Mouse (Mus musculus): ENCODE results near the gene Higd1a.

The Higd1a gene

DNA sequence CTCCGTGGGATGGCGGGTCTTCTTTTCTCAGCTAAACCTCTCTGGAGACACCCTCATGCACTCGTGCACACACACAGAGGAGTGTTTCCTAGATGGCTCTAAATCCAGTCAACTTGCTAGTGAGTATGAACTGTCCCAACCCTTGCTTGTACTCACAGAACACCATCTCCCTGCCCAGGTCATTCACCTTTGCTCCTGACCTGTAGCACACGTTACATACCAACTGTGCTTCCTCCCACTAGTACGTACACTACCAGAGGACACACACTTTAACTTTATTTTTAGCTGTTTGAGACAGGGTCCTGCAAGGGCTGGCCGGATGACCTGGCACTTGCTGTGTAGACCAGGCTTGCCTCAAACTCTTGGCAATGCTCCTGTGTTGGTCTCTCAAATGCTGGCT, 20.2 kb downstream of the Higd1a start:
- no peak for DNase-seq (ENCODE audit: low spot score)

DNA sequence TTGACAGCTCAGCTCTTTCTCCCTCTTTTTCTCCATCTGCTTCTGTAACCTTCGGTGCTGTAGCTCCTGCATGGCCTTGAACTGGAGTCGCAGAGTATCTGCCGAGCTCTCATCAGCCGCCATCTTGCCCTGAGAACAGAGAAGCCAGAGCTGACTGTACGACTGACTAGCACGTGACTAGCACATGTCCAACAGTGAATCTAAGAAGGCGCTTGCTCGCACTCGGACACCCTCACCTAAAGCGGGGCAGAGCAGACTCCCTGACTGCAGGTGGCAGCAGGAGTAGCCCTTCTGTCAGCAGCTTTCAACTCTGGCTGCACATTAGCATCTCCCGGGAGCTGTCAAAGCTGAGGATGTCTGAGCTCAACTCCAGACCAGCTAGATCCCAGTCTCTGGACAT, 24.3 kb downstream of the Higd1a start:
- no peak for DNase-seq (ENCODE audit: low spot score)

DNA sequence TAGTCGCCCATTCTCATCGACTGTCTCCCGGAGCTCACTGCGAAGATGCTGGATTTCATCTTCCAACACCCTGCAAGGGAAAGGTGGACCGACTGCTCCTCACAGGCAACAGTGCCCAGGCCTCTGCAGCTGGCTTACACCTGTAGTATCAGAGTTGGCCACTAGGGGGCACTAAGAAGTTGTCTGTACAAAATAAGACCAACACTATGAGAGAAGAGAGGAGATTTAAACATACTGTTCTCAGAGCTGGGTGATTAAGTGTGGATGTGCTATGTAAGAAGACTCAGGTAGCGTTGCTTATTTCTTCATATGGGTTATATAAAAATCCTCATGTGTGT, 27.2 kb downstream of the Higd1a start:
- peak; percentile 86 for DNase-seq (ENCODE audit: low spot score)

DNA sequence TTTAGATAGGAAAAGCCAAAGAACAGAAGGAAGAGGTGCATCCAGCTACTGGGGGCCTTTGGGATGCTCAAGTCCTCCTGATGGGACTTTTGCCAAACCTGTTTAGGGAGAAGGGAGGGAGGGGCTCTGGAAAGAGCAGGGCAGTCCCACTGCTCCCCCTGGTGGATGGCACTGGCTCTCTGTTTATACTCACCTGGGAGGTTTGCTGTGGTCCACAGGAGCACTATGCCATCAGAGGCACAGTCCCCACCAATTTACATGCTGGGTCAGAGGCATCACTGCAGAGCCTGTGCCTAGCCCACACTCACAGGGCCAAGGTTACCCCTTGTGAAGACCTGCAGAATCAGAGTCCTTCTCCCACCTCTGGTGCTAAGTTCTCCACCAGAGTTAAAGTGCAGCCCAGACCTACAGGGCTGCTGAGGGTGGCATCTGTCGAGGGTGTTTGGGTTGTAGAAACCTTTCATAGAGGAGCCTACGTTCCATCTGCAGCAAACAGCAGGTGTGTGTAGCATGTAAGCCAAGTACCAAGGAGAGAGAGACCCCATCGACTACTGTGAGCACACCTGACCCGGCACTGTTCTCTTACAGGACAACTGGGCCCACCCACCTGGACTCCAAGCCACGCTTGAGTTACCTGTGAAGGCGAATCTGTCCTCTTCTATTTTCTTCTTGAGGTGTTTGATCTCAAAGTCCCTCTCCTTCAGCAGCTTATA, 27.8 kb downstream of the Higd1a start:
- peak; percentile 44 for DNase-seq (ENCODE audit: low spot score)

DNA sequence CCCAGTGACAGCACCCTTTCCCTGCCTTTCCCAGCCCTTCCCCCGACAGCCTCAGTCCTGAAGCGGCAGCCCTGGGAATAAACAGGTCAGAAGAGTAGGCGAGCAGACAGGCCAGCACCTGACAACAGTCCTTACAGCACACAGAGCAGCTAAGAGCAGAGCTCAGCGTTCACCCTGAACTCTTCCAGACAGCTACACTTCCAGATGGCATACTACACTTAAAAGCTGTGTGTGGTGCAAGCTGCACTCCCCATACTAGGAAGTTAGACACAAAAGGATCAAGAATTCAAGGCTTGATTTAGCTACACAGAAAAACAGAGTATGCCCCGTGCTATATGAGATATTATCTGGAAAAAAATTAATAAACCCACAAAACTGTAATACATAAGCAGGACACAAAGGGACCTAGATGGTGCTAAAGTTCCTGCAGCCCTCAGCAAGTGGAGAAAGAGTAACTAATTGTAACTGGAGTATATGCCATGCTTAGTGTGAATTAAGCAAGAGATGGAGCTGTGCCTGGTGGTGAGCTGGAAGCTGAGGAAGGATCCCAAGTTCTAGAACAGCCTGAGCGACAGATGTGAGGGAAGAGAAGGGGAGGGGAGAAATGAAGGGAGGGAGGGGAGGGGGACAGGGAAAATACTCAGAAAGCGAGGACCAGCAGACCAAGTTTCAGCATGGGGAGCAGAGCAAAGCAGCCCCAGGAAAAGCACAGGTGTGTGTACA, 28.7 kb downstream of the Higd1a start:
- DNase-seq (ENCODE audit: low spot score), result no peak

DNA sequence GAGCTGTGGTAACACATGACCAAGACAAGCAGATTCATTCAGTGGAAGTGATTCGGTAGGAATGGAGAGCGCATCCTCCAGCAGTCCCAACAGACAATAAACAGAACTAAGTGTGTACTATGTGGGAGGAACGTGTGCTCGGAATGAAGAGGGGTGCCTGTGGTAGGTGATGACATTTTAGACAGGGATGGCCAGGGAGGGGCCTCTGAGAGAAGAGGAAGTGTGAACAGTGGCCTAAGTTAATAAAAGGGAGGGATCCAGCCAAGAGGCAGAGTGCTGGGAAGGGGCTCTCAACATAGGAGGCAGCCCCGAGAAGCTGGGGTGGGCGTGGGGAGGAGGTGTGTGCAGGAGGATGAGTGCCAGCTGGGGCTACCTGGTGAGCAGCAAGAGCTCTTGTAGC, 29.8 kb downstream of the Higd1a start:
- DNase-seq (ENCODE audit: low spot score), result no peak

DNA sequence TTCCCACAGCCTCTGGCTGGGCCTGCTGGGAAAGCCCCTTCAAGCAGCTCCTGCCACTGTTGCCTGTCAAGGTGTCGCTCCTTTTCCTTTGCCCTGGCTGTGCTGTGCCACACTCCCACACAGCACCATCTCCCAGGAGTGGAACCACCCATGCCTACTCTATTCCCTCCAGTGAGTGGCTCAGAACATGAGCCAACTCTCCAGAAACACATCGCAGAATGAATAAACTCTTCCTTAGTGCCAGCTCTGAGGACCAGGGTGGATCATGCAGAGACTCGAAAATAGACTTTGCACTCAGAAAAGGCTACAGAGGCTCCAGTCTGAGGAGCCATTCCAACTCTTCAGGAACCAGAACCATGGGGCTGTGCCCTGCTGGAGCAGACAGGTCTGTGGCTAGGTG, 31.8 kb downstream of the Higd1a start:
- no peak for DNase-seq (ENCODE audit: low spot score)

DNA sequence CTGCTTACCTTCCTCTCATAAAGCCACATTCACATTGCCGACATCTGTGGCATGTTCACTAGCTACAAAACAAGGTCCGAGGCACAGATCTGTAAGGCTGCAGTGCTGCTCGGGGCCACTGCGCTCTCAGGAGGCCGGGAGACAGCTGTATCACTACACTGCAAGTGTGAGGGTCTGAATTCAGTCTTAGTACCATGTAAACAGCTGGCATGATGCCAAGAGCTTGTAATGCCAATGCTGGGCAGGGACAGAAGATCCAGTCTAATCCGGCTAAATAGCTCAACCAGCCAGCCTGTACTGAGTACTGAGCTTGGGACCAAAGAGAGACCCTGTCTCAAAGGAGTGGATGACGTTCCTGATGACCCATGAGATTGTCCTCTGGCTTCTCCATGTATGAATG, 34.2 kb downstream of the Higd1a start:
- no peak for DNase-seq (ENCODE audit: low spot score)

DNA sequence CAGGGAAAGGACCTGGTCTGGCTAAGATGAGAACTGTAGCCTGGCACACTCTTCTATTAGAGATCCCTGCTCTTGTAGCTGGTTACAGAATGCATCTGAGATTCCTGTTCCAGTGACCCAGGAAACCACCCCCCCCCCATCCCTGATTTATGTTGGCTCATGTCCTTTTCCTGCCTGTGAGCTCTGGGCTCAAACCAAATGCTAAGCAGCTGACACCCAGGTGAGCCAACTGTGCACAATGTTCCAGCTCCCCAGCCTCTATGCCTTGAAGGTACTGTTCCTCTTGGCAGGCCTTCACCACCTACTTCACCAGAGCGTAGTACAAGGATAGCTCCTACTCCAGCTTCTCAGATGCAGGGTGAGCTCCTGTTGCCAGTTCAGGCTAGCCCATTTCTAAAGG, 35.1 kb downstream of the Higd1a start:
- no peak for DNase-seq (ENCODE audit: low spot score)

DNA sequence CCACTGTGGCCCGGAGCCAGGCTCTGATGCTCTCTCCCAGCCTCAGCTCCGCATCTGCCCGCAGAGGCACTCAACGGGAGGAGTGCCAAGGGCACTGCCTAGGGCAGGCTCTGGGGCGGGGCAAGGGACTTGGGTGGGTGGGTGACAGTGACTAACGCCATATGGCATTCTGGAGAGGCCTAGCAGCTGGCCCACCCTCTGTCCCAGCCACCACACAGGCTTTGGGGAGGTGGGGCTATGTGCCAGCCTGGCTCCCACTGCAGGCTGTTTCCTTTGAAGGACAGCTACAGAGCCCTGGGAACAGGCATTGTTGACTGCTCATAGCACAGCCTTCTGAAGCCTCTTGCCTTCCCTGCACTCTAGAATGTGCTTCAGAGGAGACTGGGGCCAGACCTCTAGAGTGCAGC, 35.6 kb downstream of the Higd1a start:
- DNase-seq (ENCODE audit: low spot score), result no peak

DNA sequence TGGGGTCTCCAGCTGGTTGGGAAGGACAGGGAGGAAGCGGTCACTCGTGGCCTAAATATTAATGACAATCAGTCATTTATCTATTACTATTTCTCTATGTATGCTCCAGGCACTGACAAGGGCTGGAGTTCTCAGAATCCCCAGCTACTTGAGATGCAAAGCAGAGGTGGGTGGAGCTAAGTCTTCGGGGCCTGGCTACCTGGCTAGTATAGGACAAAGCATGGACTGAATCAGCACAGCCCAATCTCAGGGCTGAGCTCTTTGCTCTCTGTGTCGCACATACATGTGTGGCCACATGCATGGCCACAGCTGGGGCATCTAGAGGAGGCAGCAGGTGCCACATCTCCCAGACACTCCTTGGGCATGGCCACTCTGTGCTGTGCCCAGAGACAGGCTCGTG, 37.4 kb downstream of the Higd1a start:
- DNase-seq (ENCODE audit: low spot score), result no peak

DNA sequence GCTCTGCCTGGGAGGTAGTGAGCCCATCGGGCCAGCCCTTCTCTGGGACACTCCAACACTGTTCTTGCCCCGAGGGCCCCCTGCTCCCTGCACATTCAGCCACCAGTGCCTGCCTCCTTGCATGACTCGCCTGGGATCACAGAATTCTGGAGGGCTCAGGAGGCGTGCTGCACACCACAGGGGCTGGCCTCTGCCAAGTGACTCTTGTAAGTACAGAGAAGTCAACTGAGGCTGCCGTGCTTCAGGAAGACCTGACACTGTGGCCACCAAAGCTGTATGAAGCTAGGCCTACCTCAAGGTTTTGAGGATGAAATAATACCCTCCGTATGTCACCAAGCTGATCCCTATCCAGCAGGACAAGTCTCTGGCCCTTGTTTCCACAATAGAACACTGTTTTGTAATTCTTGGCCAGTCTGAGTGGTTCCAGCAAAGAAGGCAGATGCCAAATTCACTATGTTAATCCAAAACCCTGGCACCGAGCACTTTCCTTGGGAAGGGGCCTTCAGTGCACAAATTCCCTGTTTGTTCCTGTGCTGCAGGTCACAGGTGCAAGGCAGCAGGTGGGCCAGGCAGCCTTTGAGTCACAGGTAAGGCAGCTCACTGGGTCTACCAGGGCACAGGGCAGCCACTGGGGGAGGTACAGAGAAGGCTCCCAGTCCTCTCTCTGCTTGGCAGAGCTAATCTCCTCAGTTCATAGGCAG, 38.2 kb downstream of the Higd1a start:
- no peak for DNase-seq (ENCODE audit: low spot score)

DNA sequence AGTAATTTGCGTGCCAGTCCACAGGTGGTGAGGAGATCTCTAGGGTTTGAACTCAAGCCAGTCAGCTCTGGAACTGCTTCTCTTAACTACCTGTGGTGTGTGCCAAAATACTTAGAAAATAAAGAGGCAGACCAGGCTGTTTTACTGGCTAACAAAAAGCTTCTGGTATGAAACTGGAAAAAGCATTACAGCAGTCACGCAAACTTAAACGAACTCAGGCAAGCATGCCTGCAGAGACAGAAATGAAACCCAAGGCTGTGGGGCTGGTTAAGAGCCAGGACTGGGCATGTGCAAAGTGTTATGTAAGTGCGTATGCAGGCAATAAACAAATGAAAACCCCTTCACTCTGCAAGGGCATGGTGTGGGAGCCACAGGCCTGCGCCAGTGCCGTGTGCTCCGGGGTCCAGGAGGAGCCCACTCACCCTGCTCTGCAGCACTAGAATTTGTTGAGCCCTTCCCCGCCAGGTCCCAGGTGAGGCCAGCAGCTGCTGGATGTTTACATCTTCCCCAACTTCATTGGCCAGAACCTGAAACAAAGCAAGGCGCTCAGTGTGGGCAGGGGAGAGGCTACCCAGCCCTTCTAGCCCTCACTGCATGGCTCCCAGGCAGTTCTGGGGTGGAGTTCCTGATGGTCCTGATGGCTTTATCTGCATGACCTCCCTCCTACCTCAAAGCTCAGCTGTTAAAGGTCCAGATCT, 38.9 kb downstream of the Higd1a start:
- no peak for DNase-seq (ENCODE audit: low spot score)

DNA sequence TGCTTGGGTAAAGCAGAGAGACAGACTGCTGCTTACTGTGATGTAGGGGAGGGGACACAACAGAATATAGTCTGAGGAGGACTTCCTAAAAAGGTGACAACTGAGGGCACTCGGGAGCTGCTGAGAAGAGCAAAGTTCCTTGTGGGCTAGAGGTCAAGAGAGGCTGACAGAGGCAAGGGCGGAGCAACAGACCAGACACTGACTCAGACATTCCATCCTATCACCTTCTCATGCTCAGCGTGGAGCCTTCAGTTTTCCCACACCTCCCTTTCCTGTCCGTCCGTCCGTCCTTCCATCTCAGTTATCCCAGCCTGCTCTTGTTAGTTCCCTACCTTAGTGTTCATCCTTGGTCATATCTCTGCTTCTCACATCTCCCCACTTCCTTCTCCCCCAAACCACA, 43.0 kb downstream of the Higd1a start:
- no peak for DNase-seq (ENCODE audit: low spot score)

DNA sequence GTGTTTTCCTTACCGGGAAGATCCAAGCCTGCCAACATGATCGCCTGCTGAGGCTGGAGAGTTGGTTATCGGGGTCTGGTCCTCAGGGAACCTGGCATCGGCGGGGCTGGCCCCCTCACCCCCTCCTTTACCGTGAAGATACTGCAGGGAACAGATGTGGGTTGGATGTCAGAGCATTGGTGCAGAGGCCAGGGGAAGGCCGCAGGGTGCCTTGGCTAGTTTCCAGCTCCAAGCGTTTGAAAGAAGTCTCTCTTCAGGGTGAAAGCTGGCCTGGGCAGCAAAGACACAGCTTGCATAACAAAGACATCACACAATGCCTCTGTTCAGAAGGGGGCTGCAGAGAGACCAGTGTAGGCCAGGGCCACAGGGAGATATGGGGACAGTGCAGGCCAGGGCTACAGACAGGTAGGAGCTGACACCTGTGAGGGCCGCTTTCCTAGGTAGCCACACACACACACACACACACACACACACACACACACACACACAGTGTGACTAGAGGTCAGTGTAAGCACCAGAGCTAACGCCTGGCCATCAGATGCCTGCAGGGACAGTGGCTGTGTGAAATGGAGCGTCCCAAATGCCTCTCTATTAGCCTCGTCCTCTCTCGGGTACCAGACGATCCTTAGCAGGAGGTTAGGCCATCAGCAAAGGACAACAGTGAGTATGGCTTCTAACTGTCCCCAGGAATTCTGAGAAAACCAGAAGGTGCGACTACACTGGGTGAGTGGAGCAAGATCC, 47.9 kb downstream of the Higd1a start:
- DNase-seq (ENCODE audit: low spot score), result no peak

DNA sequence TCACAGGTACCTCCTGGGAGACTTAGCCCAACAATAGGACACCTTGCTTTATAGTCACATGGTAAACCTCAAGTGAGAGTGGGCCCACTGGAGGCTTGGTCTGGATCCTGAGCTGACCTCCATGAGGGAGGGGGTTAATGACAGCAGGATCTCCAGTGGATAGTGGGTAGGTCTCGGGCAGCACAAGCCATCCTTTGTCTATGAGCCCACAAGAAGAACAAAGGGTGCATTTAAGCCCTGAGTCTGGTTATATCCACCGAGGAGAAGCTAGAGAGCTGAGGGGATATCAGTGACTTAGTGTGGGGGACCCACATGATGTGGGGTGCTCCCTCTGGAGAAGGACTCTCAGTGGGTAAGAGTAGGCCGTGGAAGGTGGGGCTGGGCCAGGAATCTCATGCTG, 49.7 kb downstream of the Higd1a start:
- no peak for DNase-seq (ENCODE audit: low spot score)

DNA sequence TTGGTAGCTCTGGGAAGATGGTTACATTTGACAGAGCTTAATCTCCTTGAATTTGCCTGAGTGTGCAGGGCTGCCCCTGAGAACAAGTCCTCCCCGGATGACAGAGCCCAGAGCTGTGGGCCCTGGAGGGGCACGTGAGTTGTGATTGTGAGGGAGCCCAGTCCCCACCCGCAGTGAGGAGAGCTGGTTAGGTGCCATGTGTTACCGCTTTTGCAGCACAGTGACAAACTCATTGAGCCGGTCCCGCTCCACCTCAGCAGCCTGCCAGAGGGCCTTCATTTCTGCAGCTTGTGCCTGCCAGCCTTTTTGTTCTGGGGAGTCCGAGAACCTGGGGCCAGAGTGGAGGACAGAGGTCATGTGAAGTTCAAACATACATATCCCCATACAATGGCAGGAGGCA, 50.2 kb downstream of the Higd1a start:
- no peak for DNase-seq (ENCODE audit: low spot score)

DNA sequence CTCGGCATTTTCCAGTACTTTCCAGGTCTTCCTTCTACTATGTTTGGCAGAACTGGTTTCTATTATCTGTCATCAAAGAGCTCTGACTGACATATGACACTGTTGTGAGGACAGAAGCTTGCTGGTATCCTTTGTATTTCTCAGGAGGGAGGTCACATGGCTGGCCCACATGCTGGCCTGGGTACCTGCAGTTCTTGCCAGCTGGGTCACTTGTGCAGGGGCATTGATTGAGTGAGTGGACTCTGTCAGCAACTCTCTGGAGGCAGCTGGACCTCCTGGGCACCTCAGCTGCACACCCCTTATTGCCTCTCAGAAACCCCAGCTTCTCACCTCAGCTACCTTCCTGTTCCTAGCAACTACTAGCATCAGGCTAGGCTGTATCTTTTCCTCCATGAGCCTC, 50.6 kb downstream of the Higd1a start:
- no peak for DNase-seq (ENCODE audit: low spot score)

DNA sequence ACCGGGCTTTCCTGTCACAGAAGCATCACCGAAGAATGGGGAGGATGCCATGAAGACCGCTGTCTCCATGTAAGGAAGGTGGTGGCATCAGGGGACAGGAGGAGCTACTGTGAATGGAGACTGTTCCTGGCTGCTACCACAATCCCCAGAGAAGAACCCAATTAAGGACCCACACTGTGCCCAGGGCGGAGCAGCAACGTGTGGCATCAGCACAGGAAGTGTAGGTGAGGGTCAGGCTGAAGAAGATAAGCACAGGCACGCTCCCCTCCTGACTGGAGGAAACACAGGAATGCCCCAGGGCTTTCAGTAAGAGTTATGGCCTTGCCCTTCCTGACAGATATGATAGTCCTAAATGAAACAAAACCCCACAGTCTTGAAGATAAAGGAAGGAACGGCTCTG, 55.4 kb downstream of the Higd1a start:
- no peak for DNase-seq (ENCODE audit: low spot score)

DNA sequence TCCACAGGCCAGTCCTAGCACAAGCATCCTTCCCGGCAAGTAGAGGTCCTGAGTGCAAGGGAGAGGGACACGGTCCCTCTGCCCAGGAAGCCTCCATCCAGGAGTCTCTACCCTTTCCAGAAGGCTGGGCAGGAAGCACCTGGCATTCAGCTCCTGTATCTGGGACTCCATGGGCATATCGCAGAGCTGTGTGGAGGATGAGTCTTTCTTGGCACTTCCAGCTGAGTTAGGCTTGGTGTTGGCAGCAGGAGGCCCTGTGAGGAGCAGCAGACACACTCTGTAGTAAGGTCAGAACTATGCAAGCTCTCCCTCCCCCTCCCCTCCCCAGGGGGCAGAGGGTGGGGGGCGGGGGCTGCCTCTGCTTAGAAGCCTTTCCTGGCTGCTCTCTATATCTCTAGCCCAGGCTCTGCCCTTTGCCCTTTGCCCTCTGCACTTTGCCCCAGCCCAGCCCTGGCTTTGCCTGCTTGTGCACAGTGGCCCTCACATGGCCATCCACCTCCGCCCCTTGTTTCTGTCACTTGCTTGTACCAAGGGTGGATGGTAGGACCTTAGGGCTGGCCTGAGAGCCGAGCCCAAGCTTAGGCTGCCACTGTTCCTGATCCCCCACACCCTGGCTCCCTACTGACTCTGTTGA, 59.2 kb downstream of the Higd1a start:
- DNase-seq (ENCODE audit: low spot score), result no peak
